Mouse (Mus musculus): ENCODE results near the gene Cic. TPM values are rescaled to one million over a fixed set of nuclear protein-coding genes. Genes with fewer than 3 reads are reported as not detected.
"Not testable (repeated sequence)": the region's sequence is repeated elsewhere in the genome, so short reads cannot be mapped to it uniquely, and the experiment has no call there.

Cic gene
- polyA plus RNA-seq, 1 experiment from 2014 or later, result 27.0 TPM

- no peak overlapping the region for H3K4me3 ChIP-seq (ENCODE audit: low read depth, low read length)
- ATAC-seq (replicated peaks; ENCODE audit: insufficient number of reproducible peaks, low FRiP score, low TSS enrichment, low read depth), result no peak
- no peak overlapping the region for H3K4me2 ChIP-seq (ENCODE audit: low read depth, low read length)
- H3K36me3 ChIP-seq (replicated peaks; ENCODE audit: control insufficient read depth, insufficient read depth, low read depth, low read length), result no peaks in the 10 kb centered on the region
- DNase-seq (ENCODE audit: low spot score), result no peak
- WGBS, result 73% methylated on average over 1 of the region's 1 CpGs
- H3K9me3 ChIP-seq (replicated peaks; ENCODE audit: control insufficient read depth, low read length), result no peaks in the 10 kb centered on the region
- H3K9ac ChIP-seq (replicated peaks; ENCODE audit: low read length), result no peak overlapping the region
- no peak overlapping the region for H3K27ac ChIP-seq (replicated peaks; ENCODE audit: low read depth, low read length)
- no peaks in the 10 kb centered on the region for H3K4me1 ChIP-seq (ENCODE audit: control insufficient read depth, insufficient read depth, low read length)
- no peaks in the 10 kb centered on the region for H3K27me3 ChIP-seq (ENCODE audit: control insufficient read depth, insufficient read depth, low read length)
Observed at GRCm38 (mm10) chr7:25261896-25262295, 5.6 kb upstream of the Cic start.

GRCm38 (mm10) chr7:25263968-25264870 is 3.3 kb upstream of the Cic start:
- DNase-seq (ENCODE audit: low spot score) (no peak), ATAC-seq (replicated peaks; ENCODE audit: insufficient number of reproducible peaks, low FRiP score, low TSS enrichment, low read depth) (no peak)
- 22% methylated on average over 17 of the region's 17 CpGs for WGBS
- Histone ChIP-seq H3K4me2 (ENCODE audit: low read depth, low read length) (no peak overlapping the region), H3K9ac (replicated peaks; ENCODE audit: low read length) (no peak overlapping the region), H3K9me3 (replicated peaks; ENCODE audit: control insufficient read depth, low read length) (no peaks in the 10 kb centered on the region), H3K4me3 (ENCODE audit: low read depth, low read length) (no peak overlapping the region), H3K27me3 (ENCODE audit: control insufficient read depth, insufficient read depth, low read length) (no peaks in the 10 kb centered on the region), H3K27ac (replicated peaks; ENCODE audit: low read depth, low read length) (no peak overlapping the region), H3K36me3 (replicated peaks; ENCODE audit: control insufficient read depth, insufficient read depth, low read depth, low read length) (no peaks in the 10 kb centered on the region), H3K4me1 (ENCODE audit: control insufficient read depth, insufficient read depth, low read length) (peaks cover 4% of the 10 kb centered on the region; the same call in 1 of the 2 replicates)

GRCm38 (mm10) chr7:25265743-25266142 is 1.8 kb upstream of the Cic start:
- not testable (repeated sequence) for H3K27ac ChIP-seq (replicated peaks; ENCODE audit: low read depth, low read length); H3K9ac ChIP-seq (replicated peaks; ENCODE audit: low read length); H3K27me3 ChIP-seq (ENCODE audit: control insufficient read depth, insufficient read depth, low read length); H3K4me1 ChIP-seq (ENCODE audit: control insufficient read depth, insufficient read depth, low read length); DNase-seq (ENCODE audit: low spot score); H3K36me3 ChIP-seq (replicated peaks; ENCODE audit: control insufficient read depth, insufficient read depth, low read depth, low read length); ATAC-seq (replicated peaks; ENCODE audit: insufficient number of reproducible peaks, low FRiP score, low TSS enrichment, low read depth); H3K4me2 ChIP-seq (ENCODE audit: low read depth, low read length); H3K4me3 ChIP-seq (ENCODE audit: low read depth, low read length); H3K9me3 ChIP-seq (replicated peaks; ENCODE audit: control insufficient read depth, low read length)
- 91% methylated on average over 5 of the region's 5 CpGs for WGBS

- H3K27me3 ChIP-seq (ENCODE audit: control insufficient read depth, insufficient read depth, low read length), result no peaks in the 10 kb centered on the region
- H3K36me3 ChIP-seq (replicated peaks; ENCODE audit: control insufficient read depth, insufficient read depth, low read depth, low read length), result no peaks in the 10 kb centered on the region
- no peak for ATAC-seq (replicated peaks; ENCODE audit: insufficient number of reproducible peaks, low FRiP score, low TSS enrichment, low read depth)
- WGBS, result 84% methylated on average over 8 of the region's 8 CpGs
- H3K4me3 ChIP-seq (ENCODE audit: low read depth, low read length), result no peak overlapping the region; the same call in 1 of the 2 replicates
- no peaks in the 10 kb centered on the region for H3K9me3 ChIP-seq (replicated peaks; ENCODE audit: control insufficient read depth, low read length)
- no peak overlapping the region for H3K9ac ChIP-seq (replicated peaks; ENCODE audit: low read length)
- no peak overlapping the region for H3K27ac ChIP-seq (replicated peaks; ENCODE audit: low read depth, low read length)
- no peak overlapping the region for H3K4me2 ChIP-seq (ENCODE audit: low read depth, low read length)
- peaks cover 5% of the 10 kb centered on the region; the same call in 1 of the 2 replicates for H3K4me1 ChIP-seq (ENCODE audit: control insufficient read depth, insufficient read depth, low read length)
- no peak for DNase-seq (ENCODE audit: low spot score)
Observed at GRCm38 (mm10) chr7:25266180-25266962, 1.1 kb upstream of the Cic start.

GRCm38 (mm10) chr7:25267751-25268463 is 403 bp downstream of the Cic start:
- 0% methylated on average over 33 of the region's 33 CpGs for WGBS
- Histone ChIP-seq H3K9ac (replicated peaks; ENCODE audit: low read length) (peak overlapping the region; percentile 69), H3K27ac (replicated peaks; ENCODE audit: low read depth, low read length) (0 out of 2 replicates have a peak overlapping the region, but pooled peaks have one; percentile 49), H3K9me3 (replicated peaks; ENCODE audit: control insufficient read depth, low read length) (no peaks in the 10 kb centered on the region), H3K4me2 (ENCODE audit: low read depth, low read length) (peak overlapping the region; percentile 61), H3K36me3 (replicated peaks; ENCODE audit: control insufficient read depth, insufficient read depth, low read depth, low read length) (peaks cover 4% of the 10 kb centered on the region; the same call in 1 of the 2 replicates), H3K27me3 (ENCODE audit: control insufficient read depth, insufficient read depth, low read length) (no peaks in the 10 kb centered on the region), H3K4me3 (ENCODE audit: low read depth, low read length) (peak overlapping the region; percentile 58), H3K4me1 (ENCODE audit: control insufficient read depth, insufficient read depth, low read length) (peaks cover 5% of the 10 kb centered on the region; the same call in 1 of the 2 replicates)
- peak; percentile 100 for DNase-seq (ENCODE audit: low spot score)
- ATAC-seq (replicated peaks; ENCODE audit: insufficient number of reproducible peaks, low FRiP score, low TSS enrichment, low read depth), result peak; percentile 96

GRCm38 (mm10) chr7:25268588-25268987 is 1.1 kb downstream of the Cic start:
- Histone ChIP-seq H3K4me3 (ENCODE audit: low read depth, low read length) (peak overlapping the region; percentile 58), H3K4me1 (ENCODE audit: control insufficient read depth, insufficient read depth, low read length) (peaks cover 5% of the 10 kb centered on the region; the same call in 1 of the 2 replicates), H3K4me2 (ENCODE audit: low read depth, low read length) (peak overlapping the region; percentile 61), H3K9ac (replicated peaks; ENCODE audit: low read length) (peak overlapping the region; percentile 69), H3K9me3 (replicated peaks; ENCODE audit: control insufficient read depth, low read length) (no peaks in the 10 kb centered on the region), H3K36me3 (replicated peaks; ENCODE audit: control insufficient read depth, insufficient read depth, low read depth, low read length) (peaks cover 4% of the 10 kb centered on the region; the same call in 1 of the 2 replicates), H3K27ac (replicated peaks; ENCODE audit: low read depth, low read length) (no peak overlapping the region), H3K27me3 (ENCODE audit: control insufficient read depth, insufficient read depth, low read length) (no peaks in the 10 kb centered on the region)
- WGBS, result 7% methylated on average over 7 of the region's 7 CpGs
- DNase-seq (ENCODE audit: low spot score) (no peak), ATAC-seq (replicated peaks; ENCODE audit: insufficient number of reproducible peaks, low FRiP score, low TSS enrichment, low read depth) (no peak)

GRCm38 (mm10) chr7:25269029-25269428 is 1.5 kb downstream of the Cic start:
- Histone ChIP-seq H3K4me3 (ENCODE audit: low read depth, low read length) (peak overlapping the region; percentile 58), H3K4me1 (ENCODE audit: control insufficient read depth, insufficient read depth, low read length) (peaks cover 5% of the 10 kb centered on the region; the same call in 1 of the 2 replicates), H3K4me2 (ENCODE audit: low read depth, low read length) (peak overlapping the region; percentile 61), H3K9me3 (replicated peaks; ENCODE audit: control insufficient read depth, low read length) (no peaks in the 10 kb centered on the region), H3K27me3 (ENCODE audit: control insufficient read depth, insufficient read depth, low read length) (no peaks in the 10 kb centered on the region), H3K9ac (replicated peaks; ENCODE audit: low read length) (peak overlapping the region; percentile 69), H3K27ac (replicated peaks; ENCODE audit: low read depth, low read length) (no peak overlapping the region), H3K36me3 (replicated peaks; ENCODE audit: control insufficient read depth, insufficient read depth, low read depth, low read length) (peaks cover 4% of the 10 kb centered on the region; the same call in 1 of the 2 replicates)
- 56% methylated on average over 4 of the region's 4 CpGs for WGBS
- DNase-seq (ENCODE audit: low spot score), result no peak
- ATAC-seq (replicated peaks; ENCODE audit: insufficient number of reproducible peaks, low FRiP score, low TSS enrichment, low read depth), result no peak
